Mouse (Mus musculus): ENCODE measurements around the gene Clec14a. TPM values are rescaled to one million over a fixed set of nuclear protein-coding genes. Genes with fewer than 3 reads are reported as not detected.

The Clec14a gene
- polyA plus RNA-seq, 1 experiment from 2014 or later = 27.0 TPM

DNA sequence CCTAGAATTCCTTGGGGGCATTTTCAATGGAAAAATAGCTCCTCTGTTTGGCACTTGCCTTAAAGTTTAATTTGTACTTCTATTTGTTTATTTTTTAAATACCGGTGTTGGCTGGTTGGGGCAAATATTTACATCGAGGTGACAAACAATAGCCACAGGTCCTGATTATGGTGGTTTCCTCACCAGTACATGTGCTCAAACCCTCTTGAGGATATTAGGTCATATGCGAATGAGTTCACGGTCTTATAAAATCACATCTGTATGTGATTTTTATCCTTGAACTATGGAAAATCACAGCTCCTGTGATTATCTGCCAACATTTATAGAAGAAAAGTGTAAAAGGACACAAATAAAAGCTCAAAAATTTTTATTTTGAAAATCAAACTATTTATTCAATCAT lies 415 bp upstream of the Clec14a start:
- no peak overlapping the region for H3K9ac ChIP-seq
- H3K36me3 ChIP-seq (ENCODE audit: insufficient read depth) = no peaks in the 10 kb centered on the region
- H3K4me3 ChIP-seq (ENCODE audit: low read depth, low read length) = no peak overlapping the region
- peaks cover 4% of the 10 kb centered on the region; the same call in 1 of the 2 replicates for H3K4me1 ChIP-seq (ENCODE audit: insufficient read depth)
- peaks cover 8% of the 10 kb centered on the region; the same call in 1 of the 2 replicates for H3K27me3 ChIP-seq (ENCODE audit: insufficient read depth, low read length)
- TF ChIP-seq CTCF (IDR thresholded peaks at IDR 0.05; ENCODE audit: low read depth) = no peak
- no peaks in the 10 kb centered on the region for H3K9me3 ChIP-seq (ENCODE audit: low read depth, low read length)
- peak overlapping the region; percentile 76 for H3K4me2 ChIP-seq
- DNase-seq (no peak), ATAC-seq (ENCODE audit: insufficient read depth) (no peak)
- H3K27ac ChIP-seq (ENCODE audit: low read depth) = peak overlapping the region; percentile 88; the same call in 1 of the 2 replicates
- WGBS = 51% methylated on average over 4 of the region's 4 CpGs

DNA sequence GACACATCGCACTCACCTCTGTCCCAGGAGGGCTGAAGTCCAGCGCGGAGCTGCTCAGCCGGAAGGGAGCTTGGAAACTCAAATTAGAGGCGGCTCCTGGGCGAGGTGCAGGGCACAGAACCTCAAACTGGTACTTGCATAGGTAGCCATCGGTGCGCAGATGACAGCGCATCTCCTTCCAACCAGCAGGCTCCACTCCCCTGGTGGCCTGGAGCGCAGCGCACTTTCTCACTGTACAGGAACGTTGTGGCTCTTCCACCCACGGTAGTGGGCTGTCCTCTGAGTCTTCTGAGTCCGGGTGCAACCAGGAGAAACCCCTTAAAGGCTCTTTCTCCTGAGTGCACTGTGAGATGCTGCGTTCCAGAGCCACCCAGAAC lies 916 bp downstream of the Clec14a start:
- H3K27ac ChIP-seq (ENCODE audit: low read depth) = peak overlapping the region; percentile 88
- peak overlapping the region; percentile 76 for H3K4me2 ChIP-seq
- peak overlapping the region; percentile 44 for H3K4me3 ChIP-seq (ENCODE audit: low read depth, low read length)
- ATAC-seq (ENCODE audit: insufficient read depth) (peak; percentile 62), DNase-seq (no peak)
- WGBS = 6% methylated on average over 15 of the region's 15 CpGs
- peaks cover 8% of the 10 kb centered on the region; the same call in 1 of the 2 replicates for H3K27me3 ChIP-seq (ENCODE audit: insufficient read depth, low read length)
- H3K9me3 ChIP-seq (ENCODE audit: low read depth, low read length) = no peaks in the 10 kb centered on the region
- peaks cover 4% of the 10 kb centered on the region; the same call in 1 of the 2 replicates for H3K4me1 ChIP-seq (ENCODE audit: insufficient read depth)
- H3K9ac ChIP-seq = peak overlapping the region; percentile 58
- no peaks in the 10 kb centered on the region for H3K36me3 ChIP-seq (ENCODE audit: insufficient read depth)
- TF ChIP-seq CTCF (IDR thresholded peaks at IDR 0.05; ENCODE audit: low read depth) = peak; percentile 28

GRCm38 (mm10) chr12:58267779-58268178 lies 1.3 kb downstream of the Clec14a start:
- H3K4me1 ChIP-seq (ENCODE audit: insufficient read depth) = peaks cover 4% of the 10 kb centered on the region; the same call in 1 of the 2 replicates
- DNase-seq (no peak), ATAC-seq (ENCODE audit: insufficient read depth) (no peak)
- peak overlapping the region; percentile 76 for H3K4me2 ChIP-seq
- TF ChIP-seq CTCF (IDR thresholded peaks at IDR 0.05; ENCODE audit: low read depth) = no peak
- peak overlapping the region; percentile 58 for H3K9ac ChIP-seq
- peak overlapping the region; percentile 88 for H3K27ac ChIP-seq (ENCODE audit: low read depth)
- H3K27me3 ChIP-seq (ENCODE audit: insufficient read depth, low read length) = peaks cover 8% of the 10 kb centered on the region; the same call in 1 of the 2 replicates
- 28% methylated on average over 8 of the region's 8 CpGs for WGBS
- H3K4me3 ChIP-seq (ENCODE audit: low read depth, low read length) = peak overlapping the region; percentile 44
- H3K9me3 ChIP-seq (ENCODE audit: low read depth, low read length) = no peaks in the 10 kb centered on the region
- H3K36me3 ChIP-seq (ENCODE audit: insufficient read depth) = no peaks in the 10 kb centered on the region

GRCm38 (mm10) chr12:58251901-58252300 lies 17.2 kb downstream of the Clec14a start:
- Histone ChIP-seq H3K9me3 (ENCODE audit: low read depth, low read length) (no peaks in the 10 kb centered on the region), H3K27me3 (ENCODE audit: insufficient read depth, low read length) (no peaks in the 10 kb centered on the region), H3K36me3 (ENCODE audit: insufficient read depth) (no peaks in the 10 kb centered on the region), H3K27ac (ENCODE audit: low read depth) (no peak overlapping the region), H3K9ac (no peak overlapping the region), H3K4me1 (ENCODE audit: insufficient read depth) (no peaks in the 10 kb centered on the region), H3K4me2 (no peak overlapping the region), H3K4me3 (ENCODE audit: low read depth, low read length) (no peak overlapping the region)
- ATAC-seq (ENCODE audit: insufficient read depth) (no peak), DNase-seq (no peak)
- 77% methylated on average over 1 of the region's 1 CpGs for WGBS
- no peak for TF ChIP-seq CTCF (IDR thresholded peaks at IDR 0.05; ENCODE audit: low read depth)

DNA sequence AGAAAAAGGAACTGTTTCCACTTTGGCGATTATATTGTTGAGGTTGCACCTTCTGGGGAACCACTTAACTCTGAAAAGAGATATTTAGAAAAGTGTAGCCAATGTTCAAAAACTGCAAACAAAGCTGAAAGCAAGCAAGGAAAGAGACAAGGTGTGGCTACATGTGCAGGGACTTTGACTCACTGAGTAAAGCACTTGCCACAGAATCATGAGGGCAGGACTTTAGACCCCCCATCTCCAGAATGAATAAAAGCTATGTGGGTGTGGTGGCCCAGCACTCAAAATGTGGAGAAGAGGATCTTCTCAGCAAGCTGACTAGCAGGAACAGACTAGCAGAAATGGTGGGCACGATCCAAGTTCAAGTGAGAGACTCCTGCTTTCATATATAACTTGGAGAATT lies 36.6 kb downstream of the Clec14a start:
- no peak for ATAC-seq (ENCODE audit: insufficient read depth)
- Histone ChIP-seq H3K27ac (ENCODE audit: low read depth) (no peak overlapping the region), H3K4me2 (no peak overlapping the region), H3K4me3 (ENCODE audit: low read depth, low read length) (no peak overlapping the region), H3K9ac (no peak overlapping the region), H3K9me3 (ENCODE audit: low read depth, low read length) (no peaks in the 10 kb centered on the region), H3K4me1 (ENCODE audit: insufficient read depth) (no peaks in the 10 kb centered on the region), H3K27me3 (ENCODE audit: insufficient read depth, low read length) (no peaks in the 10 kb centered on the region), H3K36me3 (ENCODE audit: insufficient read depth) (no peaks in the 10 kb centered on the region)
- DNase-seq = no peak
- TF ChIP-seq CTCF (IDR thresholded peaks at IDR 0.05; ENCODE audit: low read depth) = no peak
- 81% methylated on average over 2 of the region's 2 CpGs for WGBS

DNA sequence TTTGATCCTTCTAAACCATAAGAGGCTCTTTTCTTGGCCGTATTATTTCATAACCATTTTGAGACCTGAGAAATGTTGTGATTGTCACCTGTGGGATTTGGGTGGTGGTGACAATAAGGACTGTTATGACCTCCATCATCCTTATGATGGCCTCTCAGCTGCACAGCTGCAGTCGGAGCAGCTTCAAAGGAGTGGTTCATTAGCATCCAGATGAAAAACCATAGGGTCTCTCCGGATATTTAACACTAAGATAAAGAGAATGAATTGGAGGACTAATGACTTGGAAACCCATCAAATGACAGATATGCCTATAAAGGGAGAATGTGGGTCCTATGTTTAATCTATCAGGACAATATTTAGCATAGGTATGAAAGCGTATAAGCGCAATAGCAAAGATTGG lies 43.4 kb downstream of the Clec14a start:
- DNase-seq = no peak
- 77% methylated on average over 5 of the region's 5 CpGs for WGBS

DNA sequence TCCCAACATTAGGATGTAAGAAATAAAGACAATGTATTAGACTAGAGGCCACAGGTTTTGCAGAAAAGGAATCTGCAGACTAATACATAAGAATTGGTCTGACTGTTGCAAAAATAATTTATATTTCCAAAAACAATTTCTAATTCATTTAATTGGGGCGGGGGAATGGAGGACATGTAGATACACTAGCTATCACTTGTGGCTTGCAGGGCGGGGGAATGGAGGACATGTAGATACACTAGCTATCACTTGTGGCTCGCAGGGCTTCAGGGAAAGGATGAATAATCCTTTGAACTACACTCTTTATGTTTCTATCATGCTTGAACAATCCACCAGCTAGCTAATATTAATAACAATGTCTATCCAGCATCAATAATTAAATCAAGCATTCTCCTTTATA lies 50.0 kb downstream of the Clec14a start:
- Histone ChIP-seq H3K9ac (no peak overlapping the region), H3K36me3 (ENCODE audit: insufficient read depth) (no peaks in the 10 kb centered on the region), H3K27me3 (ENCODE audit: insufficient read depth, low read length) (peaks cover 4% of the 10 kb centered on the region), H3K4me2 (no peak overlapping the region), H3K27ac (ENCODE audit: low read depth) (no peak overlapping the region), H3K4me3 (ENCODE audit: low read depth, low read length) (no peak overlapping the region), H3K9me3 (ENCODE audit: low read depth, low read length) (no peaks in the 10 kb centered on the region), H3K4me1 (ENCODE audit: insufficient read depth) (no peaks in the 10 kb centered on the region)
- WGBS = 82% methylated on average over 3 of the region's 3 CpGs
- DNase-seq (no peak), ATAC-seq (ENCODE audit: insufficient read depth) (no peak)
- TF ChIP-seq CTCF (IDR thresholded peaks at IDR 0.05; ENCODE audit: low read depth) = no peak

More for the DNA sequence above, 43.4 kb downstream of the Clec14a start:
- no peaks in the 10 kb centered on the region for H3K9me3 ChIP-seq (ENCODE audit: low read depth, low read length)
- H3K4me3 ChIP-seq (ENCODE audit: low read depth, low read length) = no peak overlapping the region
- TF ChIP-seq CTCF (IDR thresholded peaks at IDR 0.05; ENCODE audit: low read depth) = no peak
- no peaks in the 10 kb centered on the region for H3K36me3 ChIP-seq (ENCODE audit: insufficient read depth)
- H3K4me2 ChIP-seq = no peak overlapping the region
- no peak for ATAC-seq (ENCODE audit: insufficient read depth)
- no peak overlapping the region for H3K9ac ChIP-seq
- no peak overlapping the region for H3K27ac ChIP-seq (ENCODE audit: low read depth)
- no peaks in the 10 kb centered on the region for H3K27me3 ChIP-seq (ENCODE audit: insufficient read depth, low read length)
- H3K4me1 ChIP-seq (ENCODE audit: insufficient read depth) = no peaks in the 10 kb centered on the region

DNA sequence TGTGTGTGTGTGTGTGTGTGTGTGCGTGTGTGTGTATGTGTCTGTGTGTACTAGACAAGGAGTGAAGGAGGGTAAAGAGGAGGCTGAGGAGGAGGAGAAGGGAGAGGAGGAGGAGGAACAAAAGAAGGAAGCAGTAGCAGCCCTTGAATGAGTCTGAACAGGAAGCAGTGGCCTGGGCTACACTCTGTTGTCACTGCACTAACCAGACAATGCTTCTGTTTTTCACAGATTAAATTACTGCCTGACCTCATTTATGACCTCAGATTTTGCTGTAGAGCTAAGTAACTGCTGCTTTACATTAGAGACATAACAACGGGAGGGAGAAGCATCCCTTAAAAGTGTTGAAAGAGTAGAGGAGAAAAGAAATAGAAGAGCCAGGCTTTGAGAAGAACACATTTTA lies 52.9 kb downstream of the Clec14a start:
- no peaks in the 10 kb centered on the region for H3K36me3 ChIP-seq (ENCODE audit: insufficient read depth)
- TF ChIP-seq CTCF (IDR thresholded peaks at IDR 0.05; ENCODE audit: low read depth) = no peak
- H3K4me1 ChIP-seq (ENCODE audit: insufficient read depth) = no peaks in the 10 kb centered on the region
- H3K4me2 ChIP-seq = no peak overlapping the region
- H3K4me3 ChIP-seq (ENCODE audit: low read depth, low read length) = no peak overlapping the region
- 53% methylated on average over 2 of the region's 2 CpGs for WGBS
- H3K9me3 ChIP-seq (ENCODE audit: low read depth, low read length) = no peaks in the 10 kb centered on the region
- no peak overlapping the region for H3K9ac ChIP-seq
- DNase-seq (peak; percentile 19), ATAC-seq (ENCODE audit: insufficient read depth) (no peak)
- H3K27ac ChIP-seq (ENCODE audit: low read depth) = no peak overlapping the region
- peaks cover 32% of the 10 kb centered on the region for H3K27me3 ChIP-seq (ENCODE audit: insufficient read depth, low read length)

Other genes with a start within 250 kb of the Clec14a start
- 0.09 and 0.12 TPM in 2 replicates for gene Sstr1, start 57.5 kb downstream of the Clec14a start, polyA plus RNA-seq (2014; fragmentation: Nextera tagmentation; extraction: Ambion mirVana)

Data from lung, embryonic 14.5 days (tissue).